Mouse (Mus musculus) kidney, postnatal 4 days (tissue): ENCODE measurements at regions not wholly inside any gene's neighbourhood (a gene's known extent, or its start where the extent isn't known, plus 50 kb on each side); places are given as distances from the start of the nearest gene placed in this dataset.

Experiments
- DNase-seq, 2 experiments: peaks; one replicate each; pipeline ENCODE4 v3.0.0; 2021; ENCODE audit warnings: mixed read lengths in 2 of 2

- no peak for DNase-seq
Measured at GRCm38 (mm10) chr15:56604266-56604665, 873.2 kb downstream of the Slc22a22 start.

- DNase-seq, result no peak
Measured at GRCm38 (mm10) chr15:56592656-56593055, 884.8 kb downstream of the Slc22a22 start.

GRCm38 (mm10) chr15:56580745-56581515 is 896.5 kb downstream of the Slc22a22 start:
- DNase-seq, result no peak

GRCm38 (mm10) chr15:56563192-56563591 is 914.2 kb downstream of the Slc22a22 start:
- DNase-seq, result no peak

GRCm38 (mm10) chr15:56562785-56563184 is 914.6 kb downstream of the Slc22a22 start:
- no peak for DNase-seq

GRCm38 (mm10) chr15:56562143-56562542 is 915.3 kb downstream of the Slc22a22 start:
- DNase-seq, result no peak

GRCm38 (mm10) chr15:56554386-56554785 is 923.0 kb downstream of the Slc22a22 start:
- DNase-seq, result no peak

- no peak for DNase-seq
Measured at GRCm38 (mm10) chr15:56553851-56554250, 923.6 kb downstream of the Slc22a22 start.

- DNase-seq, result no peak
Measured at GRCm38 (mm10) chr15:56531529-56531928, 945.9 kb downstream of the Slc22a22 start.

GRCm38 (mm10) chr15:56518379-56518778 is 959.0 kb downstream of the Slc22a22 start:
- no peak for DNase-seq

GRCm38 (mm10) chr15:56516095-56516494 is 961.3 kb downstream of the Slc22a22 start:
- no peak for DNase-seq

GRCm38 (mm10) chr15:56498774-56499173 is 978.7 kb downstream of the Slc22a22 start:
- no peak for DNase-seq

- no peak for DNase-seq
Measured at GRCm38 (mm10) chr15:56497757-56498156, 979.7 kb downstream of the Slc22a22 start.

- no peak for DNase-seq
Measured at GRCm38 (mm10) chr15:56496355-56496754, 981.1 kb downstream of the Slc22a22 start.

GRCm38 (mm10) chr15:56485931-56486330 is 991.5 kb downstream of the Slc22a22 start:
- no peak for DNase-seq

- DNase-seq, result no peak
Measured at GRCm38 (mm10) chr15:56484693-56485092, 992.7 kb downstream of the Slc22a22 start.

GRCm38 (mm10) chr15:56479682-56480081 is 997.7 kb downstream of the Slc22a22 start:
- no peak for DNase-seq

- no peak for DNase-seq
Measured at GRCm38 (mm10) chr15:56479015-56479414, 998.4 kb downstream of the Slc22a22 start.

GRCm38 (mm10) chr15:56473679-56474078 is 1003.7 kb downstream of the Slc22a22 start:
- DNase-seq, result no peak

GRCm38 (mm10) chr15:56451881-56452280 is 1025.5 kb downstream of the Slc22a22 start:
- DNase-seq, result no peak

GRCm38 (mm10) chr15:56448015-56448645 is 1029.3 kb downstream of the Slc22a22 start:
- no peak for DNase-seq

- DNase-seq, result no peak
Measured at GRCm38 (mm10) chr15:56440171-56440570, 1037.3 kb downstream of the Slc22a22 start.

GRCm38 (mm10) chr15:56438370-56438769 is 1039.1 kb downstream of the Slc22a22 start:
- no peak for DNase-seq

GRCm38 (mm10) chr15:56436131-56436530 is 1041.3 kb downstream of the Slc22a22 start:
- DNase-seq, result no peak
